Mouse (Mus musculus): Measurements from ENCODE around the gene Adamts2. TPM values are rescaled to one million over a fixed set of nuclear protein-coding genes. Genes with fewer than 3 reads are reported as not detected.

Adamts2 gene
- total RNA-seq, 2 experiments from 2014 or later, result 19.1 to 20.0 TPM

- no peak for DNase-seq (ENCODE audit: low spot score)
These were observed 19.0 kb downstream of the Adamts2 start for GRCm38 (mm10) chr11:50620926-50621325.

GRCm38 (mm10) chr11:50621364-50621763 is 19.5 kb downstream of the Adamts2 start:
- no peak for DNase-seq (ENCODE audit: low spot score)
- intact Hi-C loops (cut with DNase I), result no loop called here

More at GRCm38 (mm10) chr11:50620926-50621325, 19.0 kb downstream of the Adamts2 start:
- intact Hi-C loops (cut with DNase I), result no loop called here

- DNase-seq (ENCODE audit: low spot score), result peak; percentile 74
- intact Hi-C loops (cut with DNase I), result no loop called here
These were observed 20.4 kb downstream of the Adamts2 start for GRCm38 (mm10) chr11:50622238-50622726.

GRCm38 (mm10) chr11:50623806-50624205 is 21.9 kb downstream of the Adamts2 start:
- intact Hi-C loops (cut with DNase I), result loop anchor here (2.0 kb wide), 1 partner anchor 145 kb away; no protein-coding TSS in a partner anchor
- no peak for DNase-seq (ENCODE audit: low spot score)

GRCm38 (mm10) chr11:50624239-50624638 is 22.4 kb downstream of the Adamts2 start:
- no peak for DNase-seq (ENCODE audit: low spot score)
- intact Hi-C loops (cut with DNase I), result loop anchor here (2.0 kb wide), 1 partner anchor 145 kb away; no protein-coding TSS in a partner anchor

- intact Hi-C loops (cut with DNase I), result loop anchor here (2.0 kb wide), 1 partner anchor 144 kb away; no protein-coding TSS in a partner anchor
- peak; percentile 54 for DNase-seq (ENCODE audit: low spot score)
These were observed 22.8 kb downstream of the Adamts2 start for GRCm38 (mm10) chr11:50624720-50625119.

- intact Hi-C loops (cut with DNase I), result no loop called here
These were observed 27.0 kb downstream of the Adamts2 start for GRCm38 (mm10) chr11:50628915-50629314.

GRCm38 (mm10) chr11:50630462-50630861 is 28.6 kb downstream of the Adamts2 start:
- intact Hi-C loops (cut with DNase I), result loop anchor here (5.0 kb wide), 1 partner anchor 42 kb away; no protein-coding TSS in a partner anchor
- no peak for DNase-seq (ENCODE audit: low spot score)

More at GRCm38 (mm10) chr11:50628915-50629314, 27.0 kb downstream of the Adamts2 start:
- DNase-seq (ENCODE audit: low spot score), result no peak

GRCm38 (mm10) chr11:50632270-50632669 is 30.4 kb downstream of the Adamts2 start:
- peak; percentile 74 for DNase-seq (ENCODE audit: low spot score)
- intact Hi-C loops (cut with DNase I), result loop anchor here (5.0 kb wide), 1 partner anchor 40 kb away; no protein-coding TSS in a partner anchor

- no peak for DNase-seq (ENCODE audit: low spot score)
- intact Hi-C loops (cut with DNase I), result no loop called here
These were observed 33.2 kb downstream of the Adamts2 start for GRCm38 (mm10) chr11:50635051-50635590.

- intact Hi-C loops (cut with DNase I), result no loop called here
- DNase-seq (ENCODE audit: low spot score), result no peak
These were observed 35.1 kb downstream of the Adamts2 start for GRCm38 (mm10) chr11:50637026-50637425.

- no peak for DNase-seq (ENCODE audit: low spot score)
These were observed 36.4 kb downstream of the Adamts2 start for GRCm38 (mm10) chr11:50638197-50638867.

GRCm38 (mm10) chr11:50638868-50639220 is 37.0 kb downstream of the Adamts2 start:
- no peak for DNase-seq (ENCODE audit: low spot score)
- intact Hi-C loops (cut with DNase I), result no loop called here

More at GRCm38 (mm10) chr11:50638197-50638867, 36.4 kb downstream of the Adamts2 start:
- intact Hi-C loops (cut with DNase I), result no loop called here

- intact Hi-C loops (cut with DNase I), result no loop called here
- DNase-seq (ENCODE audit: low spot score), result no peak
These were observed 40.7 kb downstream of the Adamts2 start for GRCm38 (mm10) chr11:50642583-50642982.

- intact Hi-C loops (cut with DNase I), result no loop called here
- peak; percentile 61 for DNase-seq (ENCODE audit: low spot score)
These were observed 44.3 kb downstream of the Adamts2 start for GRCm38 (mm10) chr11:50646148-50646547.

GRCm38 (mm10) chr11:50648143-50648807 is 46.4 kb downstream of the Adamts2 start:
- no peak for DNase-seq (ENCODE audit: low spot score)
- intact Hi-C loops (cut with DNase I), result no loop called here

GRCm38 (mm10) chr11:50650037-50650436 is 48.2 kb downstream of the Adamts2 start:
- intact Hi-C loops (cut with DNase I), result no loop called here
- no peak for DNase-seq (ENCODE audit: low spot score)

- intact Hi-C loops (cut with DNase I), result no loop called here
- DNase-seq (ENCODE audit: low spot score), result no peak
These were observed 52.0 kb downstream of the Adamts2 start for GRCm38 (mm10) chr11:50653746-50654431.

GRCm38 (mm10) chr11:50658826-50659225 is 56.9 kb downstream of the Adamts2 start:
- no peak for DNase-seq (ENCODE audit: low spot score)
- intact Hi-C loops (cut with DNase I), result no loop called here

- intact Hi-C loops (cut with DNase I), result no loop called here
- no peak for DNase-seq (ENCODE audit: low spot score)
These were observed 60.3 kb downstream of the Adamts2 start for GRCm38 (mm10) chr11:50662176-50662575.

Measured in heart, postnatal 25 days (tissue).